ENCODE assay signal across 8 mouse cellular contexts in the genomic region with DNA sequence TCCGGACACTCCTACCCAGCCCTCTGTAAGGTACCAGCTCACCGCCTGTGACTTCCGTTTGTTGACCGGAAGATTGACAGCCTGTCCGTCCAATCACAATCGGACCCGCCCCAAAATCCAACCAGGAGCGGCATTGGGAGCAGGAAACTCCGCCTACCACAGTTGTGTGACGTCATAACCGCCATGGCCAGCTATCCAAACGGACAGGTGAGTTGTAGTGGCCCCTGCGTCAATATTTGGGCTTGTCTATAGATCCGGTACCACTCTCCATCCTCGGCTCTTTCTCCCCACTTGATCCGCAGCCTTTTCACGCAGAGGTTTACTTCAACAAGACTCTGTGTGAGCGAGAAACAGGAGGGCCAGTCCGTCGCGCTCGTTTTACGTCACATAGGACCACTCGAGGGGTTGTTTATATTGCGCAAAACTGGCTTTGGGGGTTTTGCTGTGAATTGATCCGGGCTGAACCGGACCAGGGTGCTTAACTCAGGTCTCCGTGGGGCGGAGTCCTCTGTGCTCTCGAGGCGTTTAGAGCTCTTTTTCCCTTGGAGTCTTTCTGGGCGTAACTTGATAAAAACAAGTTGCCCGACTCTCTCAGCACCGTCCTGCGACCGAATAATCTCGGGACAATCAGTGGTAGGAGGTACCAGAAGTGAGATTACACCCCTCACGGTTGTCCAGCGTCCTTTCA. TPM values are rescaled to one million over a fixed set of nuclear protein-coding genes. Genes with fewer than 3 reads are reported as not detected.
DNase-seq lines count a peak whose midpoint lies in the region; ATAC-seq and TF ChIP-seq lines count a peak whose summit lies in the region.

No protein-coding gene starts in this region.

- H3K36me3 ChIP-seq in ES-Bruce4 (ENCODE audit: control insufficient read depth, insufficient read depth, low read length, poor library complexity, severe bottlenecking): no peaks in the 10 kb centered on the region
- no peaks in the 10 kb centered on the region for H3K36me3 ChIP-seq in forebrain, embryonic 14.5 days (ENCODE audit: control insufficient read depth, insufficient read depth, low read length)
- no peaks in the 10 kb centered on the region for H3K36me3 ChIP-seq in neural tube, embryonic 15.5 days

- no peak for TF ChIP-seq POLR2A in ES-Bruce4 (IDR thresholded peaks at IDR 0.05; ENCODE audit: insufficient read depth, low read length)

- H3K27me3 ChIP-seq in ES-Bruce4 (ENCODE audit: control insufficient read depth, insufficient read depth, low read length, poor library complexity, severe bottlenecking): no peaks in the 10 kb centered on the region
- H3K27me3 ChIP-seq in forebrain, embryonic 14.5 days (replicated peaks; ENCODE audit: control insufficient read depth, insufficient read depth, low read length): no peaks in the 10 kb centered on the region
- H3K27me3 ChIP-seq in neural tube, embryonic 15.5 days (replicated peaks): no peaks in the 10 kb centered on the region

- intact Hi-C loops in heart, postnatal 14 days (cut with DNase I): no loop called here

- peaks cover 3% of the 10 kb centered on the region for H3K4me1 ChIP-seq in ES-Bruce4 (ENCODE audit: control insufficient read depth, insufficient read depth, low read length)
- H3K4me1 ChIP-seq in forebrain, embryonic 14.5 days (ENCODE audit: control insufficient read depth, insufficient read depth, low read length): peaks cover 5% of the 10 kb centered on the region; the same call in 1 of the 2 replicates
- peaks cover 23% of the 10 kb centered on the region for H3K4me1 ChIP-seq in neural tube, embryonic 15.5 days

- peak overlapping the region; percentile 49 for H3K27ac ChIP-seq in ES-Bruce4 (ENCODE audit: insufficient read depth, low read length)
- no peak overlapping the region for H3K27ac ChIP-seq in forebrain, embryonic 14.5 days (ENCODE audit: low read depth, low read length)
- peak overlapping the region; percentile 79 for H3K27ac ChIP-seq in neural tube, embryonic 15.5 days (replicated peaks)

- H3K9me3 ChIP-seq in ES-Bruce4 (replicated peaks; ENCODE audit: control insufficient read depth, insufficient read depth, low read length, poor library complexity, severe bottlenecking): 0 out of 2 replicates have a peak, but pooled peaks cover 2% of the 10 kb centered on the region
- no peaks in the 10 kb centered on the region for H3K9me3 ChIP-seq in forebrain, embryonic 14.5 days (replicated peaks; ENCODE audit: control insufficient read depth, low read length)
- H3K9me3 ChIP-seq in neural tube, embryonic 15.5 days (replicated peaks): no peaks in the 10 kb centered on the region

- ATAC-seq in cerebellum, adult (ENCODE audit: insufficient number of reproducible peaks, low FRiP score, low TSS enrichment): peak; percentile 90
- peak; percentile 98 for ATAC-seq in forebrain, embryonic 14.5 days
- peak; percentile 97 for ATAC-seq in neural tube, embryonic 15.5 days (ENCODE audit: low FRiP score)

- no peak for TF ChIP-seq CTCF in ES-Bruce4 (IDR thresholded peaks at IDR 0.05; ENCODE audit: low read depth, low read length)

- peak overlapping the region; percentile 66 for H3K4me2 ChIP-seq in forebrain, embryonic 14.5 days (ENCODE audit: low read length)
- H3K4me2 ChIP-seq in neural tube, embryonic 15.5 days: peak overlapping the region; percentile 72

- H3K4me3 ChIP-seq in ES-Bruce4 (ENCODE audit: low read depth, low read length): peak overlapping the region; percentile 93
- peak overlapping the region; percentile 55 for H3K4me3 ChIP-seq in forebrain, embryonic 14.5 days (ENCODE audit: low read depth, low read length)
- H3K4me3 ChIP-seq in neural tube, embryonic 15.5 days (replicated peaks): peak overlapping the region; percentile 78

- H3K9ac ChIP-seq in ES-Bruce4 (ENCODE audit: low read depth, poor library complexity, severe bottlenecking): peak overlapping the region; percentile 70
- H3K9ac ChIP-seq in forebrain, embryonic 14.5 days (ENCODE audit: low read length): peak overlapping the region; percentile 66
- H3K9ac ChIP-seq in neural tube, embryonic 15.5 days (replicated peaks): peak overlapping the region; percentile 51

- 1% methylated on average over 39 of the region's 39 CpGs for WGBS in forebrain, embryonic 14.5 days
- 1% methylated on average over 39 of the region's 39 CpGs for WGBS in neural tube, embryonic 15.5 days

- peak; percentile 100 for DNase-seq in forebrain, embryonic 14.5 days (ENCODE audit: low spot score)
- DNase-seq in heart, postnatal 14 days: peak; percentile 100
- DNase-seq in layer of hippocampus, adult 11-12 months (ENCODE audit: low spot score): peak; percentile 100
- peak; percentile 100 for DNase-seq in lung, adult 18-20 months
- DNase-seq in testis, postnatal 14 days (ENCODE audit: low spot score): peak; percentile 100

- TF ChIP-seq EP300 in ES-Bruce4 (IDR thresholded peaks at IDR 0.05; ENCODE audit: insufficient read depth, low read depth, low read length): no peak

RNA-seq across cellular contexts. Expression of gene Pef1, which starts 5.2 kb away (rescaled TPM):
- polyA plus RNA-seq in ES-Bruce4 (2011; ENCODE audit: insufficient read depth, insufficient read length, low read depth, missing spikeins): 56.9 and 60.5 TPM in 2 replicates
- polyA plus RNA-seq in forebrain, embryonic 14.5 days (2014; fragmentation: Nextera tagmentation; extraction: Ambion mirVana): 88.6 and 91.9 TPM in 2 replicates
- total RNA-seq in heart, postnatal 14 days (2021): 10 to 100 TPM; 37.6 to 39.1 TPM
- polyA plus RNA-seq in neural tube, embryonic 15.5 days (2015; fragmentation: Nextera tagmentation; extraction: Ambion mirVana): 65.6 and 69.7 TPM in 2 replicates

RNA-seq across cellular contexts. Expression of gene Hcrtr1, which starts 31.6 kb away (rescaled TPM):
- polyA plus RNA-seq in ES-Bruce4 (2011; ENCODE audit: insufficient read depth, insufficient read length, low read depth, missing spikeins): 0.82 and 0.91 TPM in 2 replicates
- polyA plus RNA-seq in forebrain, embryonic 14.5 days (2014; fragmentation: Nextera tagmentation; extraction: Ambion mirVana): 0.13 and 0.48 TPM in 2 replicates
- total RNA-seq in heart, postnatal 14 days (2021): under 1 TPM in 1 of 2 experiments, not detected in 1; 0.12 TPM
- polyA plus RNA-seq in neural tube, embryonic 15.5 days (2015; fragmentation: Nextera tagmentation; extraction: Ambion mirVana): 3.7 and 3.9 TPM in 2 replicates

RNA-seq across cellular contexts. Expression of gene Col16a1, which starts 59.9 kb away (rescaled TPM):
- 2.0 and 3.6 TPM in 2 replicates for polyA plus RNA-seq in ES-Bruce4 (2011; ENCODE audit: insufficient read depth, insufficient read length, low read depth, missing spikeins)
- 4.0 and 5.7 TPM in 2 replicates for polyA plus RNA-seq in forebrain, embryonic 14.5 days (2014; fragmentation: Nextera tagmentation; extraction: Ambion mirVana)
- 10 to 100 TPM; 13.9 to 19.7 TPM for total RNA-seq in heart, postnatal 14 days (2021)
- 24.5 and 25.8 TPM in 2 replicates for polyA plus RNA-seq in neural tube, embryonic 15.5 days (2015; fragmentation: Nextera tagmentation; extraction: Ambion mirVana)
